Mouse (Mus musculus): ENCODE data around the gene Trex1. TPM values are rescaled to one million over a fixed set of nuclear protein-coding genes. Genes with fewer than 3 reads are reported as not detected.

Trex1 gene
- polyA plus RNA-seq, 1 experiment, result 40.4 TPM

GRCm38 (mm10) chr9:109022866-109023685, 36.5 kb downstream of the Trex1 start:
- Histone ChIP-seq H3K27ac (ENCODE audit: insufficient read depth, low read length) (no peak overlapping the region), H3K4me3 (replicated peaks; ENCODE audit: insufficient read depth, low read depth, low read length) (no peak overlapping the region), H3K27me3 (ENCODE audit: control insufficient read depth, insufficient read depth, low read length) (no peaks in the 10 kb centered on the region), H3K4me1 (ENCODE audit: control insufficient read depth, insufficient read depth, low read length) (no peaks in the 10 kb centered on the region)
- no peak for DNase-seq
- TF ChIP-seq POLR2A (IDR thresholded peaks at IDR 0.05; ENCODE audit: borderline replicate concordance, insufficient read depth, low read length) (no peak), CTCF (IDR thresholded peaks at IDR 0.05; ENCODE audit: borderline replicate concordance, insufficient read depth, low read depth, low read length) (no peak)
- WGBS, result 88% methylated on average over 17 of the region's 17 CpGs

- H3K27ac ChIP-seq (ENCODE audit: insufficient read depth, low read length), result no peak overlapping the region
- no peak for TF ChIP-seq POLR2A (IDR thresholded peaks at IDR 0.05; ENCODE audit: borderline replicate concordance, insufficient read depth, low read length)
- no peak for TF ChIP-seq CTCF (IDR thresholded peaks at IDR 0.05; ENCODE audit: borderline replicate concordance, insufficient read depth, low read depth, low read length)
Measured at GRCm38 (mm10) chr9:109021428-109021827, 38.1 kb downstream of the Trex1 start.

GRCm38 (mm10) chr9:109016973-109017604, 42.4 kb downstream of the Trex1 start:
- no peak for DNase-seq
- Histone ChIP-seq H3K4me1 (ENCODE audit: control insufficient read depth, insufficient read depth, low read length) (no peaks in the 10 kb centered on the region), H3K27ac (ENCODE audit: insufficient read depth, low read length) (no peak overlapping the region), H3K27me3 (ENCODE audit: control insufficient read depth, insufficient read depth, low read length) (no peaks in the 10 kb centered on the region), H3K4me3 (replicated peaks; ENCODE audit: insufficient read depth, low read depth, low read length) (no peak overlapping the region)
- no peak for TF ChIP-seq CTCF (IDR thresholded peaks at IDR 0.05; ENCODE audit: borderline replicate concordance, insufficient read depth, low read depth, low read length)
- no peak for TF ChIP-seq POLR2A (IDR thresholded peaks at IDR 0.05; ENCODE audit: borderline replicate concordance, insufficient read depth, low read length)
- WGBS, result 79% methylated on average over 11 of the region's 11 CpGs

More at GRCm38 (mm10) chr9:109021428-109021827, 38.1 kb downstream of the Trex1 start:
- Histone ChIP-seq H3K4me3 (replicated peaks; ENCODE audit: insufficient read depth, low read depth, low read length) (no peak overlapping the region), H3K4me1 (ENCODE audit: control insufficient read depth, insufficient read depth, low read length) (no peaks in the 10 kb centered on the region), H3K27me3 (ENCODE audit: control insufficient read depth, insufficient read depth, low read length) (no peaks in the 10 kb centered on the region)
- DNase-seq, result no peak
- WGBS, result 85% methylated on average over 4 of the region's 4 CpGs

GRCm38 (mm10) chr9:109015397-109015796, 44.1 kb downstream of the Trex1 start:
- Histone ChIP-seq H3K4me3 (replicated peaks; ENCODE audit: insufficient read depth, low read depth, low read length) (no peak overlapping the region), H3K27ac (ENCODE audit: insufficient read depth, low read length) (no peak overlapping the region), H3K27me3 (ENCODE audit: control insufficient read depth, insufficient read depth, low read length) (no peaks in the 10 kb centered on the region), H3K4me1 (ENCODE audit: control insufficient read depth, insufficient read depth, low read length) (no peaks in the 10 kb centered on the region)
- DNase-seq, result no peak
- 74% methylated on average over 8 of the region's 8 CpGs for WGBS
- TF ChIP-seq POLR2A (IDR thresholded peaks at IDR 0.05; ENCODE audit: borderline replicate concordance, insufficient read depth, low read length) (no peak), CTCF (IDR thresholded peaks at IDR 0.05; ENCODE audit: borderline replicate concordance, insufficient read depth, low read depth, low read length) (no peak)

GRCm38 (mm10) chr9:109010316-109010690, 49.2 kb downstream of the Trex1 start:
- no peak for DNase-seq
- Histone ChIP-seq H3K27ac (ENCODE audit: insufficient read depth, low read length) (no peak overlapping the region), H3K4me3 (replicated peaks; ENCODE audit: insufficient read depth, low read depth, low read length) (no peak overlapping the region), H3K4me1 (ENCODE audit: control insufficient read depth, insufficient read depth, low read length) (no peaks in the 10 kb centered on the region), H3K27me3 (ENCODE audit: control insufficient read depth, insufficient read depth, low read length) (no peaks in the 10 kb centered on the region)
- WGBS, result 66% methylated on average over 14 of the region's 14 CpGs
- TF ChIP-seq POLR2A (IDR thresholded peaks at IDR 0.05; ENCODE audit: borderline replicate concordance, insufficient read depth, low read length) (no peak), CTCF (IDR thresholded peaks at IDR 0.05; ENCODE audit: borderline replicate concordance, insufficient read depth, low read depth, low read length) (no peak)

- Histone ChIP-seq H3K27me3 (ENCODE audit: control insufficient read depth, insufficient read depth, low read length) (no peaks in the 10 kb centered on the region), H3K27ac (ENCODE audit: insufficient read depth, low read length) (no peak overlapping the region), H3K4me1 (ENCODE audit: control insufficient read depth, insufficient read depth, low read length) (no peaks in the 10 kb centered on the region), H3K4me3 (replicated peaks; ENCODE audit: insufficient read depth, low read depth, low read length) (no peak overlapping the region)
- WGBS, result 37% methylated on average over 17 of the region's 17 CpGs
- TF ChIP-seq POLR2A (IDR thresholded peaks at IDR 0.05; ENCODE audit: borderline replicate concordance, insufficient read depth, low read length) (no peak), CTCF (IDR thresholded peaks at IDR 0.05; ENCODE audit: borderline replicate concordance, insufficient read depth, low read depth, low read length) (no peak)
- DNase-seq, result no peak
Measured at GRCm38 (mm10) chr9:109009636-109010315, 49.8 kb downstream of the Trex1 start.

GRCm38 (mm10) chr9:109008994-109009635, 50.4 kb downstream of the Trex1 start:
- H3K4me3 ChIP-seq (replicated peaks; ENCODE audit: insufficient read depth, low read depth, low read length), result no peak overlapping the region
- H3K27ac ChIP-seq (ENCODE audit: insufficient read depth, low read length), result no peak overlapping the region
- DNase-seq, result no peak
- H3K27me3 ChIP-seq (ENCODE audit: control insufficient read depth, insufficient read depth, low read length), result no peaks in the 10 kb centered on the region
- WGBS, result 69% methylated on average over 10 of the region's 10 CpGs
- TF ChIP-seq CTCF (IDR thresholded peaks at IDR 0.05; ENCODE audit: borderline replicate concordance, insufficient read depth, low read depth, low read length), result no peak
- H3K4me1 ChIP-seq (ENCODE audit: control insufficient read depth, insufficient read depth, low read length), result no peaks in the 10 kb centered on the region

Measured in cerebellum, adult 2 months (tissue).